Mouse (Mus musculus) layer of hippocampus, adult 9-11 months (tissue): ENCODE measurements around the gene Rxfp2.
A peak's percentile ranks its signal among the peaks of the same experiment; 100 is the strongest.

Experiments
- DNase-seq: peaks from one replicate; pipeline ENCODE4 v3.0.0; 2022

The Rxfp2 gene

GRCm38 (mm10) chr5:150116216-150116905 is 97.9 kb downstream of the Rxfp2 start:
- no peak for DNase-seq

- no peak for DNase-seq
Measured at GRCm38 (mm10) chr5:150116906-150117216, 98.4 kb downstream of the Rxfp2 start.

GRCm38 (mm10) chr5:150118124-150118454 is 99.6 kb downstream of the Rxfp2 start:
- DNase-seq, result no peak

- peak; percentile 96 for DNase-seq
Measured at GRCm38 (mm10) chr5:150118455-150119241, 100.2 kb downstream of the Rxfp2 start, which contains the start of gene Fry. Gene Fry (plus strand): TSS chr5:150118645.

- DNase-seq, result no peak
Measured at GRCm38 (mm10) chr5:150120676-150121075, 102.2 kb downstream of the Rxfp2 start.

- DNase-seq, result no peak
Measured at GRCm38 (mm10) chr5:150122095-150122494, 103.6 kb downstream of the Rxfp2 start.

- peak; percentile 63 for DNase-seq
Measured at GRCm38 (mm10) chr5:150122571-150122970, 104.1 kb downstream of the Rxfp2 start.

GRCm38 (mm10) chr5:150125920-150126319 is 107.4 kb downstream of the Rxfp2 start:
- DNase-seq, result no peak

GRCm38 (mm10) chr5:150128432-150128831 is 110.0 kb downstream of the Rxfp2 start:
- peak; percentile 56 for DNase-seq

- DNase-seq, result no peak
Measured at GRCm38 (mm10) chr5:150130144-150130543, 111.7 kb downstream of the Rxfp2 start.

- DNase-seq, result no peak
Measured at GRCm38 (mm10) chr5:150131166-150131565, 112.7 kb downstream of the Rxfp2 start.
